Mouse (Mus musculus): ENCODE data around the gene Nckap5l. TPM values are rescaled to one million over a fixed set of nuclear protein-coding genes. Genes with fewer than 3 reads are reported as not detected.
A peak's percentile ranks its signal among the peaks of the same experiment; 100 is the strongest.
"Not testable (repeated sequence)": the region's sequence is repeated elsewhere in the genome, so short reads cannot be mapped to it uniquely, and the experiment has no call there.

Nckap5l gene
- polyA plus RNA-seq, 1 experiment: 3.3 TPM

DNA sequence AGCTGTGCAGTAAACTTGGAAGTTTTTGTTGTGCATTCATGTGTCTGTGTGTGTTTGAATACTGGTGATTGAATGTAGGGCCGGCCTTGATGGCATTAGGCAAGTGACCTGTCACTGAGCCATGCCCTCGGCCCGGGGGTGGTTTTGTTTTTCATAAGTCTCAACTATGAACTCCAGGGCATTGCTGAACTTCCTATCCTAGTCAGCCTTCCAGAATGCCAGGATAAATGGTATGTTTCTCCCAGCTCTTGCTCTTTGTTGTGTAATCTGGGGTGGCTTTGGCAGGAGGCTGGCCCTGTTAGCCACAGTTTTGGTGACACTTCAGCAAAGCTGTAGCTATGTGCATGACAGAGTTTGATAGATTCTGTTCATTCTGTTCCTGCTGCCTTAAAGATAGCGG, 60.7 kb downstream of the Nckap5l start:
- DNase-seq (ENCODE audit: low spot score): no peak

DNA sequence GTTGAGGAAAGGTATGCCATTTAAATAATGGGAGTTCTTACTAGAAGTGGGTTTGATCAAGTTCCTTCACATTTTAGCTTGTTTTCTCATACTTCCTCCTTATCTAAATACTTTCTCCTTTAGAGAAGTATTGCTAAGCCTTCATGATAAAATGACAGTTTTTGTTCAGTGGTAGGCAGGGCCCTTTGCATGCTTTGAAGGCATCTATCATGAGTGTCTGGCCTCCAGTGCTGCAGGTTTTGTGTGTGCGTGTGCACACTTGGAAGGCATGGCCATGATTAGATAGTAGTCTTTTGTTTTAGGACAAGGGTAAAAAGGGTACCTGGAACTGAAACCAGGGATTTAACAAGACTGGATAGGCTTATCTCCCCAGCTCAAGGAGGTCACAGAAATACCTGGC, 61.1 kb downstream of the Nckap5l start:
- DNase-seq (ENCODE audit: low spot score): no peak

DNA sequence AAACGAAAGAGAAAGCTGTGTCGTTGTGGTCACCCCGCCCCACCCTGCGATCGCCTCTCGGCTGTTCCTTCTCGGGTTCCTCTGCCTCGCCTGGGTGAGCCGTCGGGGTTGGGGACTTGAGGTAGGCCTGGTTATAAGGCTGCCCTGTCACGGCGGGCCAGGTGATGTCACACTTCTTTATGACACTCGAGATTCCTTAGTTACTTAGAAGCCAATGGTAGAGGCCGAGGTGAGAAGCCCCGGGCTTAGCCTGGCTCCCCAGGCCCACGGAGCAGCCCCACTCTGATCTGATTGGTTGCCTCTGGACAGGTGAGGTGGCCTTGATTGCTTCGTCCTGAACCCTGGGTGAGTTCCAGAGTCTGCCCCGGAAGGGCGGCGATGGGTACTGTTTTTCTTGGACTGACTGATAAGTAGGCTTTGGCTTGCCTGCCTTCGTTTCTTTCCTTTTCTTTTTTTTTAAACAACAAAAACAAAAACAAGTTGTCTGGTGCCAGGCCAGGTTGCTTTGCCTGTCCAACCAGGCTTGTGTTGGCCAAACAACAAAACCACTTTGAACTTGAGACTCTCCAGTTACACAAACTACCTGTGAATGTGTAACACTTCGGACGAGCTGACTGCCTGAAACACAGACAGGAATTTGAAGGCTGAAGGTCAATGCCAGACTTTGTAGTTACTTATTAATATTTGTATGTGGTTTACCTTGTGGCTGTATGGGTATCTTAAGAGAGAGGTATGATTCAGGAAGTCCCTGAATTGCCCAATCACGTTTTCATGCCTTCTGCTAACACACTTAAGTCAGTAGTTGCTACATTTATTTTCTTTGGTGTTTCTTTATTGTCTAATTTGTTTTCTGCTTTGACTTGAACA, 63.9 kb downstream of the Nckap5l start:
- DNase-seq (ENCODE audit: low spot score): no peak

DNA sequence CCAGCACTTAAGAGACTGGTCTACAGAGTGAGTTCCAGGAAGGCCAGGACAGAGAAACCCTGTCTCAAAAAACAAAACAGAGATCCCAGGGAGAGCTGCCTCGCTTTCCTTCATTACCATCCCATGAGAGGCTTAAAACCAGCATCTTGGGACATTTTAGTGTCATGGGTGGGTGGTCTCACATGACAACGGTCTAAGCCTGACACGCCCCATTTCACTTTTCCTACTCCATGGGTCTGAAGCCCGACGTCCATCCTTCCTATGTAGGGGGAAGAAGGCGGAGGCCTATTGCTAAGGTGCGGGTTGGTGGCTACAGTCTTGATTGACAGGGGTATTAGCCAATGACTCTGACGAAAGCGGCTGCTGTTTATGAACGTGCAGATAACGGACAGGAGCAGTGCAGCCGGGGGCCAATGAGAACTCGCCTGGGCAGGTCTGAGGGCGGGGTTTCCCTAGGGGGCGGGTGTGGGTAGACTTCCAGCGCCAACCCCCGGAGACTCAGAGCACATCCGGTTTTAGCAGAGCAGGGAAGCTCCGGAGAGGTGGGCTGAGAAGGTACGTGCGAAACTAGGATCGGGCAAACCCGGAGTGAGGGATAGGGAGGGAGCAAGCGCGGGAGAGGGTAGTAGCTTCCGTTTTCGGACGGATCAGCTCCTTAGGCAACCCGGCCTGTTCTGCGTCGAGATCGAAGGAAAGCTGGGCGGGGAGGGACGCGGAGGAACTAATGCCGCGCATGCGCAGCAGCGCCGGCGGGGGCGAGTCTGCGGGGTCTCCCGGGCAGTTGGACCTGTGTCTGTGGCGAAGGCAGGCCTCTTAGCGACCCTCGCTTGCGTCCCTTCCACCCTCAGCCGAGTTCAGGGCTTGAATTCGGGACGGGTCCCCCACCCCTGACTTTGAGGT, 64.8 kb downstream of the Nckap5l start, which contains the start of gene Tmbim6:
Gene Tmbim6 (plus strand): TSS at position 397 of the 900 bp plus-strand sequence.
- DNase-seq (ENCODE audit: low spot score): peak; percentile 95

DNA sequence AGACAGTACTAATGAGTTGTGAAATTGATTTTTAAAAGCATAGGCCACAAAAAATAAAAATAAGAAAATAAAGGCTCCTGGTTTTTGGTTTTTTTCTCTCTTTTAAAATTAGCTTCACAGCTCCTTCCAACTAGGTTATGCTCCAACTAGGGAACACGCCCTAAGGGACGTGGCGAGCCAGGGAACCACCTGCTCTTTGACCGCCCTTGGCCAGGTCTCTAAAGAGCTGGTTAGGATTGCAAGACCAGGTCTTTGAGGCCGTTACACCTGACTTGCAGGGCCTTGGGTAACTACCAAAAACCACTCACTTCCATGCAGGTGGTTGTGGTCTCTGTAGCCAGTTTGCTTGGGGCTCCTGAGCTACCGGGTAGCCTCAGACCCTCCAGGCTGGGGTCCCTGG, 65.6 kb downstream of the Nckap5l start:
- DNase-seq (ENCODE audit: low spot score): no peak

DNA sequence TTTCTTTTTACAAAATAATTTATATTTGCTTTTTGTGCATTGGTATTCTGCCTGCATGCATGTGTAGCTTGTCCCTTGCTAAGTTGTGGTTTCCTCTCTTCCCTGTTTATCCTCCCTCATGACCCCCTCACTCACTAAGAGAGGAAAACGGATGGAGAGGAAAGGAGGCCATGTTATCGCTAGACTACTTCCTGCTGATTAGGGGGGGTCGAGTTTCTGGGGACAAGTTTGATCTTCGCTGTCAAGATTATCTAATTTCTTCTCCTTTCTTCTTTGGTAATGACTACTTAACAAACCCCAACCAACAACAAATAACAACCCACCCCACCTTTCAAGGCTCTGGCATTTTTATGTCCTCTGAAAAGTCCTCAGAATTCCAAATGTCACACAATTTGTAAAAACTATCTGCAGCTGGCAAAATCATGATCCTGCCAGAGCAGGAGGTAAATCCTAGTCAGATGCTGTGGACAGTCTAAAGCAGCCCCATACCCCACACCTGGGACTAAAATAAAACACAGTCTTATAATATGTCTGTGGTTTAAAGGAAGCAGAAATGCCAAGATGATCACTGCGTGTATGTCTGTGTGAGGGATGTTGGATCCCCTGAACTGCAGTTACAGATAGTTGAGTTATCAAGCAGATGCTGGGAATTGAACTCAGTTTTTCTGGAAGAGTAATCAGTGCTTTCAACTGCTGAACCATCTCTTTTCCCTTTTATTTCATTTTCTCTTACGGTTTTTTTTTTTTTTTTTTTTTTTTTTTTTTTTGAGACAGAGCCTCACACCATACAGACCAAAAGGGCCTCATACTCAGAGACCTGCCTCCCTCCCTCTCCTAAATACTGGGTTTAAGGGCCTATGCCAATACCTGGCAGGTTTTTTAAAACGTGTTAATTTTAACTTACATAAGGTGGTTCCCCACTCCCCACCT, 66.8 kb downstream of the Nckap5l start:
- no peak for DNase-seq (ENCODE audit: low spot score)

DNA sequence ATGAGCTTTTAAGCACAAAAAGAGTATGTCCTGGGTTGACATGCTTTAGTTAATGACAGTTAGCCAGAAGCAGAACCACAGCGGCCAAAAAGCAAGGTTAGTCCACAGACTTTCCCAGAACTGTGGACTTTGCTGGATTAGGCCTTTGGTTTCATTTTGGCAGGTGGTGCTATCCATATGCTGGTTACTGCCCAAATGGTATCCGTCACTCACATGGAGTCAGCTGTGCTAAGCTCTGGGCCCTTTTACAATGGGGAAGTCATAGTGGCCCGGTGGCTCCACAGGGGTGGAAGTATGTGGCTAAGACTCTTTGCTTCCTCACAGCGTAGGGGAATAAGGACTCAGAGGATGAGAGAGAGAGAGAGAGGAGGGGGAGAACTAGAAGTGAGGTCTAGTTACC, 69.6 kb downstream of the Nckap5l start:
- DNase-seq (ENCODE audit: low spot score): no peak

DNA sequence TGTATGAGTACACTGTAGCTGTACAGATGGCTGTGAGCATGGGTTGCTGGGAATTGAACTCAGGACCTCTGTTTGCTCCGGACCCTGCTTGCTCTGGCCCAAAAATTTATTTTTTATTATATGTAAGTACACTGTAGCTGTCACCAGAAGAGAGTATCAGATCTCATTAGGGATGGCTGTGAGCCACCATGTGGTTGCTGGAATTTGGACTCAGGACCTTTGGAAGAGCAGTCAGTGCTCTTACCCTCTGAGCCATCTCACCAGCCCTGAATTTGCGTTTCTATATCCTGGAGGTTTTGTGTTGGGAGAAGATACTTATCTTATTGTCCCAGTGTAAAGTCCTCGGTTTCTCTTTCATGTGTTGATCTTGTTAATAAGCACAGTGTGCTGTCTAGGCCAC, 70.8 kb downstream of the Nckap5l start:
- DNase-seq (ENCODE audit: low spot score): no peak

DNA sequence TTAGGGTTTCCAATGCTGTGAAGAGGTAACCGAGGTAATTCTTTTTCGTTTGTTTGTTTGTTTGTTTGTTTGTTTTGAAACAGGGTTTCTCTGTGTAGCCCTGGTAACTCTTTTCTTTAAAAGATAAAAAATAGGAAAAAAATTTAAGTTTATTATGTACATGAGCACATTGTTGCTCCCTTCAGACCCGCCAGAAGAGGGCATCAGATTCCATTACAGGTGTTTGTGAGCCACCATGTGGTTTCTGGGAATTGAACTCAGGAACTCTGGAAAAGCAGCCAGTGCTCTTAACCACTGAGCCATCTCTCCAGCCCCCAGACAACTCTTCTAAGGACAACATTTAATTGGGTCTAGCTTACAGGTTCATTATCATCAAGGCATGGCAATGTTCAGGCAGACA, 71.4 kb downstream of the Nckap5l start:
- not testable (repeated sequence) for DNase-seq (ENCODE audit: low spot score)

DNA sequence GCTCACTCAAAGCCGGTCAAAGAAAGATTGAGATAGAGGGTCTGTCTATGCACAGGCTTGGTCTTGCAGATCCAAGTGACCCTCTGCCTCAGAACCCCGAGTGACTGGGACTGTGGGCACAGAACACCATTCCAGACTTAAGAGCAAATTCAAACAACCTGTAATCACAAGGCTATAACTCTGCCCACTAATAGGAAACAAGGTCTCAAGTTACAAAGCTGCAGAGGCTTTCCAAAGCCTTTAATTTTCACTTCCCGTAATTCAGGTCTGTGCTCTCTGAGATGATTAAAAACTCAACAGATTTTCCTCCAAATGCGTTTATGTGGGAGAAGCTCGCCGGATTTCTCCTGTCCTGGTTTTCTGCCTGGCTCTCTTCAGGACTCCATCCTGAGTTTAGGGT, 73.5 kb downstream of the Nckap5l start:
- DNase-seq (ENCODE audit: low spot score): no peak

DNA sequence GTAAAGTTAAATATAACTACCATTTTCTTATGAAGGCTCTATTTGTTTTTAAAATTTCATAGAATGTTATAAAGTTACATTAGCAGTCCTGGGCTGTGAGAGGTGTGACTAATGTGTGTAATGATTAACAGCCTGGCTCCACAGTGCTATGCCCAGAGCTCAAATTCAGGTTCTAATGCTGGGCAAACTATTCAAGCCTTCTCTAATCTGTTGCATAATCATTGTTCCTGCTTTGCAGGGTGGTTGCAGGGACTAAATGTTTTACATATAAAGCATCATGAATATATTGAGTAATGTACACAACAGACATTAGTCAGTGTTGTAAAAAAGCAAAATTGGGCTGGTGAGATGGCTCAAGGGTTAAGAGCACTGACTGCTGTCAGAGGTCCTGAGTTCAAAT, 74.7 kb downstream of the Nckap5l start:
- no peak for DNase-seq (ENCODE audit: low spot score)

DNA sequence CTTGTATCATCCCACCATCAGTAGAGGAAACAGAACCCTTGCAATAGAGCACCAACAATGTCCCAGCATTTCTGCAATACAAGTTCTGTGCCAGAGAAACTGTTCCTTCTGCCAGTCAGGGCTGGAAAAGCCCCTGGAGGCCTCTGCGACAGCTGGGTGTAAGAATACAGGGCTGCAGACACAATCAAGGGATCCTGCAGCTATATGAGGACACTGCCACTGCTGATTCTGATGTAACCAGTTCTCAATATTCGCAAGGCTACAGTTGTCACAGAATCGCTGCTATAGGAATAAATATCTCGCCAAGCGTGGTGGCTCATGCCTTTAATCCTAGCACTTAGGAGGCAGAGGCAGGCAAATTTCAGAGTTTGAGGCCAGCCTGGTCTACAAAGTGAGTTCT, 81.3 kb downstream of the Nckap5l start:
- no peak for DNase-seq (ENCODE audit: low spot score)

DNA sequence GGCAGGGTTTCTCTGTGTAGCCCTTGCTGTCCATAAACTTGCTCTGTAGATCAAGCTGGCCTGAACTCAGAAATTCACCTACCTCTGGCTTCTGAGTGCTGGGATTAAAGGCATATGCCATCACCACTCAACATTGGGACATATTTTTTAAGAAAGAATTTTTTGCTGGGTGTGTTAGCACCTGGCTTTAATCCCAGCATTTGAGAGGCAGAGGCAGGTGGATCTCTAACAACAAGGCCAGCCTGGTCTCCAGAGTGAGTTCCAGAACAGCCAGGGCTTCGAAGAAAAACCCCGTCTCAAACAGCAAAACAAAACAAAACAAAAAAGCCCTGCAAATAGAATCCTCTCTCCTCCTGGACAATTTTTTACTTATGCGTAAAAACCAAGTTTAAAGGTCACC, 82.0 kb downstream of the Nckap5l start:
- no peak for DNase-seq (ENCODE audit: low spot score)

DNA sequence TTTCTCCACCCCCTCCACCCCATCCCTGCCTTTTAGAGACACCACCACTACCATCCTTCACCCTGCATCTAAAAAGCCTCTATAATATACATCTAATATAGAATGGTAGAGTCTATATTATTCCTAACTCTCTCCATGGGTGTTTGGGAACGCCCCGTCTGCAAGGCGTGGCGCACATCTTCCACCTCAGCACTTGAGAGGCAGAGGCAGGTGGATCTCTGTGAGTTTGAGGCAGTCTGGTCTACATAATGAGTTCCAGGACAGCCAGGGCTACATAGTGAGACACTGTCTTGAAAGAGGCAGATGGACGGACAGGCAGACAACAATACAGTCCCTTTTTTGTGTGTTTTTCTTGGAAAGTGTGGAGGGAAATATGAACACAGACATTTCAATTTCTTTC, 82.5 kb downstream of the Nckap5l start:
- DNase-seq (ENCODE audit: low spot score): no peak

DNA sequence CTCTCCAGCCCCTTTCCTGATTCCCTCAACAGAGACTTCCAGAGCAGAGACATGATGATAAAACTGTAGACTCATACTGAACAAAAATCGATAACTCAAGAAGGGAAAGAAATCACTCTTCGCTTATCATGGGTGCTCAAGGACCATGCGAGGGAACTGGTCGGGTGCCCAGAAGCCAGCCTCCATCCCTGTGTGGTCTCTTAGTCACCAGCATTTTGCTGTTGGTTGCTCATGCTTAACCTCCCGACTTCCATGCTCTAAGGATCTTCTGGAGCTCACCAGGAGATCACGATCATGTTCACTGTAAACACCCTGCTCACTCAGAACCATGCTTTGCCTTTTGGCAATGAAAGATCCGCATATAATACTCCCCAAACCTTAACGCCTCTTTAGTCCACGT, 84.8 kb downstream of the Nckap5l start:
- no peak for DNase-seq (ENCODE audit: low spot score)

Other genes starting within 250 kb of the Nckap5l start
- gene Kcnh3, start 232.9 kb downstream of the Nckap5l start, polyA plus RNA-seq (2012; rRNA removed): 0.30 and 0.32 TPM in 2 replicates
- 43.9 and 48.9 TPM in 2 replicates for gene Mcrs1, start 205.8 kb downstream of the Nckap5l start, polyA plus RNA-seq (2012; rRNA removed)
- gene Prpf40b, start 162.7 kb downstream of the Nckap5l start, polyA plus RNA-seq (2012; rRNA removed): 67.8 and 74.1 TPM in 2 replicates
- 0.04 and 0.07 TPM in 2 replicates for gene Fam186b, start 161.9 kb downstream of the Nckap5l start, polyA plus RNA-seq (2012; rRNA removed)
- gene Fmnl3, start 87.3 kb downstream of the Nckap5l start, polyA plus RNA-seq (2012; rRNA removed): 8.9 and 9.9 TPM in 2 replicates
- 331 and 342 TPM in 2 replicates for gene Tmbim6, start 64.9 kb downstream of the Nckap5l start, polyA plus RNA-seq (2012; rRNA removed)
- 5.7 and 5.9 TPM in 2 replicates for gene Bcdin3d, start 17.0 kb upstream of the Nckap5l start, polyA plus RNA-seq (2012; rRNA removed)
- 0.22 and 0.57 TPM in 2 replicates for gene Faim2, start 70.4 kb upstream of the Nckap5l start, polyA plus RNA-seq (2012; rRNA removed)
- not detected in 2 replicates for gene Aqp2, start 121.3 kb upstream of the Nckap5l start, polyA plus RNA-seq (2012; rRNA removed)
- 0.86 and 1.3 TPM in 2 replicates for gene Aqp5, start 133.0 kb upstream of the Nckap5l start, polyA plus RNA-seq (2012; rRNA removed)
- gene Aqp6, start 143.7 kb upstream of the Nckap5l start, polyA plus RNA-seq (2012; rRNA removed): 0.03 and 0.07 TPM in 2 replicates
- gene Racgap1, start 193.9 kb upstream of the Nckap5l start, polyA plus RNA-seq (2012; rRNA removed): 5.4 and 6.1 TPM in 2 replicates
- 0.19 and 0.22 TPM in 2 replicates for gene Asic1, start 212.6 kb upstream of the Nckap5l start, polyA plus RNA-seq (2012; rRNA removed)
- gene Smarcd1, start 244.4 kb upstream of the Nckap5l start, polyA plus RNA-seq (2012; rRNA removed): 20.4 and 20.5 TPM in 2 replicates
- 0.52 TPM in 1 of 2 replicates, not detected in the other for gene Gm17349, start 247.7 kb upstream of the Nckap5l start, polyA plus RNA-seq (2012; rRNA removed)